Mouse (Mus musculus) hindbrain, embryonic 11.5 days (tissue): ENCODE measurements around the gene 2310061I04Rik. TPM values are rescaled to one million over a fixed set of nuclear protein-coding genes. Genes with fewer than 3 reads are reported as not detected.

ENCODE experiments used
- ATAC-seq: fragments of 200-750 bp; cut with Nextera tagmentation; 2 replicates; pipeline ENCODE4 v1.8.0; 2017; ENCODE audit warnings: mild to moderate bottlenecking, moderate TSS enrichment, moderate library complexity; ENCODE audit not compliant: low FRiP score
- DNase-seq: peaks from one replicate; pipeline ENCODE4 v3.0.0-alpha.2; 2015; ENCODE audit warnings: low spot score
- H3K27ac ChIP-seq: fragments of 300-500 bp; sonication (generic); 2 replicates; pipeline ENCODE4 v1.5.1; 2014; ENCODE audit warnings: mild to moderate bottlenecking, low read depth, low read length
- H3K27me3 ChIP-seq: fragments of 300-500 bp; sonication (generic); 2 replicates; pipeline ENCODE4 v1.6.1; 2014; ENCODE audit warnings: mild to moderate bottlenecking, low read length, moderate library complexity, mixed read lengths; ENCODE audit not compliant: control insufficient read depth, insufficient read depth
- H3K36me3 ChIP-seq: fragments of 300-500 bp; sonication (generic); 2 replicates; pipeline ENCODE4 v1.6.1; 2014; ENCODE audit warnings: mild to moderate bottlenecking, low read length, moderate library complexity, mixed read lengths; ENCODE audit not compliant: control insufficient read depth, insufficient read depth
- H3K4me1 ChIP-seq: fragments of 300-500 bp; sonication (generic); replicated peaks from 2 replicates; pipeline ENCODE4 v1.6.1; 2014; ENCODE audit warnings: low read length, mixed read lengths; ENCODE audit not compliant: control insufficient read depth, insufficient read depth
- H3K4me2 ChIP-seq: fragments of 300-500 bp; sonication (generic); replicated peaks from 2 replicates; pipeline ENCODE4 v1.6.1; 2014; ENCODE audit warnings: mild to moderate bottlenecking, low read depth, low read length
- H3K4me3 ChIP-seq: fragments of 300-500 bp; sonication (generic); 2 replicates; pipeline ENCODE4 v1.5.1; 2014; ENCODE audit warnings: low read depth, low read length
- H3K9ac ChIP-seq: fragments of 300-500 bp; sonication (generic); 2 replicates; pipeline ENCODE4 v1.6.1; 2014; ENCODE audit warnings: low read depth, low read length
- H3K9me3 ChIP-seq: fragments of 300-500 bp; sonication (generic); 2 replicates; pipeline ENCODE4 v1.6.1; 2016; ENCODE audit warnings: low read length; ENCODE audit not compliant: control insufficient read depth
- WGBS: fragments of 180-500 bp; shearing (Covaris S2); extraction: QIAGEN DNeasy Blood & Tissue Kit; methylation state at CpG from one replicate; pipeline ENCODE4 v1.1.7; 2014; 5-methylcytosine and 5-hydroxymethylcytosine counted together
- polyA plus RNA-seq: library from polyadenylated mRNA; unstranded; fragments of >200 nt; fragmentation: Nextera tagmentation; extraction: Ambion mirVana; gene quantifications from 2 replicates; pipeline ENCODE4 v1.2.1, GENCODE M21; 2014

The 2310061I04Rik gene
- polyA plus RNA-seq, 1 experiment from 2014 or later = 25.2 TPM

DNA sequence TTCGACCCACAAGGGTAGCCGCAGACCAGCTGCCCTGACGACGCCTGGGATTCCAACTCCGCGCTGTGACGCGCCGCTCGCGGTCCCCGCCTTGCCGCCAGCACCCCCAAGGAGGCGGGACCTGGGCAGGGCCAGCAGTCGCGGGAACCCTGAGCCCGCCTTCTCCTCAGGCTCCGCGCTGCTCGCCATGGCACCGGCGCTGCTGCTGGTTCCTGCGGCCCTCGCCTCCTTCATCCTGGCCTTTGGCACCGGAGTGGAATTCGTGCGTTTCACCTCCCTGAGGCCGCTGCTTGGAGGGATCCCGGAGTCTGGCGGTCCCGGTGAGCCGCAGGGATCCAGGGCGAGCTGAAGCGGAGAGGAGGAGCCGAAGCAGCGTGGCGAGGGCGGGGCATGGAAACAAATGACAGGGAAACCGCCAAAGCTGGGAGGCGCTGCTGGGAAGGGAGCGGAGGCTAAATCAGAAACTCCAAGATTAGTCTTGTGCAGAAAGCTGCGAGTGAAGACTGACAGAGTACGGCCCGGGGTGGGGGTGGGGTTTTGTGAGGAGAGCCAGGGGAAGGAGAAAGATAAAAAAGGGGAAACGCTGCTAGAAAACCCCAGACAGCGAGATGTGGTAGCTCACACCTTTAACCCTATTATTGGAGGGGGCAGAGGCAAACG is 35.9 kb downstream of the 2310061I04Rik start, which contains the start of gene Nrm:
Gene Nrm, plus strand, starts transcription at position 121 of the 660 bp plus-strand sequence.
- WGBS = under 1% methylated on average over 47 of the region's 47 CpGs
- H3K9ac ChIP-seq = peak within 1 kb of the TSS; percentile 79
- H3K4me1 ChIP-seq = no peaks in the 10 kb centered on the region
- H3K27ac ChIP-seq = peak within 1 kb of the TSS; percentile 86
- H3K27me3 ChIP-seq = no peaks in the 10 kb centered on the region
- peak within 1 kb of the TSS; percentile 64 for H3K4me2 ChIP-seq
- peak; percentile 90 for DNase-seq
- H3K4me3 ChIP-seq = peak within 1 kb of the TSS; percentile 63
- peak; percentile 87 for ATAC-seq
- 0 out of 2 replicates have a peak, but pooled peaks cover 3% of the 10 kb centered on the region for H3K36me3 ChIP-seq
- H3K9me3 ChIP-seq = no peaks in the 10 kb centered on the region

DNA sequence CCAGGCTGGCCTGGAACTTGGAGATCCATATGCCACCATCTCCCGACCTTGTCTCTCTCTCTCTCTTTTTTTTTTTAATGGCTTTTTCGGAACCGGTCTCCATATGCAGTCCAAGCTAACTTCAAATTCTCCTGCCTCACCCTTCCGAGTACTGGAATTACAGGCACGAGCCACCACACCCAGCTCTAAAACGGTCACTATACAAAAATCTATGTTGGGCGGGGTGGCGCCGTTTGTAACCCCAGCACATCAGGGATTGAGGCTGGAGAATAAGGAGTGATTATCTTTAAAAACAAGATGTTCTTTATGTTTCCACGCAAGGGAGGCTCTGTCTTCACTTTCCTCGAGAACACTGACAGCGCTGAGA is 36.4 kb downstream of the 2310061I04Rik start:
- DNase-seq (no peak), ATAC-seq (no peak)
- Histone ChIP-seq H3K9ac (peak overlapping the region; percentile 79), H3K27ac (peak overlapping the region; percentile 86), H3K4me1 (no peaks in the 10 kb centered on the region), H3K4me3 (peak overlapping the region; percentile 63), H3K4me2 (peak overlapping the region; percentile 64), H3K9me3 (no peaks in the 10 kb centered on the region), H3K36me3 (0 out of 2 replicates have a peak, but pooled peaks cover 3% of the 10 kb centered on the region), H3K27me3 (no peaks in the 10 kb centered on the region)
- 4% methylated on average over 12 of the region's 12 CpGs for WGBS

DNA sequence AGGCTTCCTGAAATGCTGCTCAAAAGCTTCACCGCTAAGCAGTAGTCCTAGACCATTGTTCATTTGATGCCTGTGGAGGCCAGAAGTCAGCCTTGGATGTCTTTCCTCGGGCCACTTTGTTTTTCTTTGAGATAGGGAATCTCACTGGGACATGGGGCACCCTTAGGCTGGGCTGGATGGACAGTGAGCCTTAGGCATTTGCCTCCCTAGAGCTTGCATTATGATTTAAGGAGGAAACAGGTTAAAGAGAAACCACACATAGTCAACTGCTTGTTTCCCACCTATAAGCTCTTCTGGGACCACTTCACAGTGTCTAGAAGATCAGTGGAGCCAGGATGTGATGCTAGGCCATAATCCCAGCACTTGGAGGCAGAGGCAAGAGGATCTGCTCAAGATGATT is 37.4 kb downstream of the 2310061I04Rik start:
- Histone ChIP-seq H3K27me3 (no peaks in the 10 kb centered on the region), H3K4me2 (no peak overlapping the region), H3K9me3 (no peaks in the 10 kb centered on the region), H3K36me3 (0 out of 2 replicates have a peak, but pooled peaks cover 3% of the 10 kb centered on the region), H3K4me1 (no peaks in the 10 kb centered on the region), H3K4me3 (no peak overlapping the region), H3K9ac (no peak overlapping the region), H3K27ac (no peak overlapping the region)
- 58% methylated on average over 2 of the region's 2 CpGs for WGBS
- ATAC-seq (no peak), DNase-seq (no peak)

DNA sequence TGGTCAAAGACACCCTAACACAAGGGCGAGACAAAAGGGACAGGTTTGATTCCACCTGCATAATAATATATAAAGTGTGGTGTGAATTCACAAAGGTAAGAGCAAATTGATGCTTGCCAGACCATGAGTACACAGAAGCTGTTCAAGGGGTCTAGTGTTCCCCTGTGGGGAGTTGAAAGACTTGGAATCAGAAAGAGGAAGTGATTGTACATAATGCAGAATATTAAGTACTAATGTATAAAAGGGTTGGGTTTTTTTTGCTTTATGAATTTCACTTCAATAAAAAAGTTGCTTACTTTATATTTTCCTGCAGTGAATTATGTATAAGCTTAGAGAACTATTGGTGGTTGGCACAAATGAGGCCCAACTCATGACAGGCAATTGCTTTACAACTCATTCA is 37.9 kb downstream of the 2310061I04Rik start:
- Histone ChIP-seq H3K9me3 (no peaks in the 10 kb centered on the region), H3K4me3 (no peak overlapping the region), H3K4me2 (no peak overlapping the region), H3K27me3 (no peaks in the 10 kb centered on the region), H3K27ac (no peak overlapping the region), H3K4me1 (no peaks in the 10 kb centered on the region), H3K9ac (no peak overlapping the region), H3K36me3 (0 out of 2 replicates have a peak, but pooled peaks cover 3% of the 10 kb centered on the region)
- ATAC-seq (no peak), DNase-seq (no peak)
- WGBS = 87% methylated on average over 1 of the region's 1 CpGs

DNA sequence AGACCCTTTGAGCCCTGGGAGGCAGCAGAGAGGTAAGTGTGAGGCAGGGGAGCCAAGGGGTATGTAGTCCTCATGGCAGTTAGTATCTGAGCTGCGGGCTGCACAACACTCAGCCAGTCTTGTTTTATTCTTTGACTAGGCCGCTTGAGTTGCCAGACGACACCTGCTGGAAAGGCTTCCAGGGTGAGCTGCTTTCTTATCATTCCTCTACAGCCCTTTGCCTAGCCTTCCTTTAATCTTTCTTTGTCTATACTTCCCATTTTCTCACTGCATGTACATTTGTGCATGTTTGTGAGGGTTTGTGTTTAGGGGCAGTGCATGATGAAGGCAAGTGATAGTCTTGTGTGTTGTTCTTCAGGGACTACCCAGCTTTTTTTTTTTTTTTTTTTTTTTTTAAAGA is 46.3 kb downstream of the 2310061I04Rik start:
- H3K9ac ChIP-seq = no peak overlapping the region
- no peaks in the 10 kb centered on the region for H3K4me1 ChIP-seq
- WGBS = 88% methylated on average over 3 of the region's 3 CpGs
- DNase-seq (no peak), ATAC-seq (no peak)
- no peak overlapping the region for H3K4me3 ChIP-seq
- no peaks in the 10 kb centered on the region for H3K27me3 ChIP-seq
- H3K9me3 ChIP-seq = no peaks in the 10 kb centered on the region
- no peak overlapping the region for H3K4me2 ChIP-seq
- no peak overlapping the region for H3K27ac ChIP-seq
- peaks cover 14% of the 10 kb centered on the region; the same call in 1 of the 2 replicates for H3K36me3 ChIP-seq

DNA sequence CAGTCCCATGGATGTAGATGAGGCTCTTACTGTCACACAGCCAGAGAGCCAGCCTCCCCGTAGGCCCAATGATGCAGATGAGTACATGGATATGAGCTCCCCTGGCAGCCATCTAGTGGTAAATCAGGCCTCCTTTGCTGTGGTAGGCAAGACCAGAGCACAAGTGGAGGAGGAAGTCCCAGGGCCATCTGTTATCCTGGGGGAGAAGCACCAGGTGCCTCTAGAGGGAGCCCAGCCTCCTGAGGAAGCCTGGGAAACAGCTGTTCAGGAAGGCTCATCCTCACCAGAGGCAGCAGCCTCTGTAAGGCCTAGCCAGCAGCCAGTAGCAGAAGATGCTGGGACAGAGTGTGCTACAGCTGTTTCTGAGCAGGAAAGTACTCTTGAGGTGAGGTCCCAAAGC is 49.1 kb downstream of the 2310061I04Rik start:
- ATAC-seq (no peak), DNase-seq (no peak)
- no peaks in the 10 kb centered on the region for H3K4me1 ChIP-seq
- no peaks in the 10 kb centered on the region for H3K27me3 ChIP-seq
- H3K4me3 ChIP-seq = no peak overlapping the region
- H3K9ac ChIP-seq = no peak overlapping the region
- H3K9me3 ChIP-seq = no peaks in the 10 kb centered on the region
- H3K27ac ChIP-seq = no peak overlapping the region
- H3K4me2 ChIP-seq = no peak overlapping the region
- peaks cover 22% of the 10 kb centered on the region; the same call in 1 of the 2 replicates for H3K36me3 ChIP-seq
- 56% methylated on average over 1 of the region's 1 CpGs for WGBS

DNA sequence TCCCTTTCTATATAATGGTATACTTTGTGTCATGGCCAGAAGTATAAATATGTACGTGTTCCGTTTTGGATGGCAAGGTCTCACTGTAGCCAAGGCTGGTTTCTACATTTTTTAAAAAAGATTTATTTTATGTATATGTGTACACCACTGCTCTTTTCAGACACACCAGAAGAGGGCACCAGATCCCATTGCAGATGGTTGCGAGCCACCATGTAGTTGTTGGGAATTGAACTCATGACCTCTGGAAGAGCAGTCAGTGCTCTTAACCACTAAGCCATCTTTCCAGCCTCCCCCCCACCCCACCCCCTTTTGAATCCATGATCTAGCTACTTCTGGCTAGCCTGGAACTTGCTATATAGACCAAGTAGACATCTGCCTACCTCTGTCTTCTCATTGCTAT is 53.7 kb downstream of the 2310061I04Rik start:
- DNase-seq (no peak), ATAC-seq (no peak)
- H3K4me1 ChIP-seq = 0 out of 2 replicates have a peak, but pooled peaks cover 3% of the 10 kb centered on the region
- no peak overlapping the region for H3K4me3 ChIP-seq
- no peaks in the 10 kb centered on the region for H3K9me3 ChIP-seq
- 94% methylated on average over 3 of the region's 3 CpGs for WGBS
- H3K36me3 ChIP-seq = peaks cover 17% of the 10 kb centered on the region; the same call in 1 of the 2 replicates
- H3K27me3 ChIP-seq = no peaks in the 10 kb centered on the region
- no peak overlapping the region for H3K4me2 ChIP-seq
- H3K27ac ChIP-seq = no peak overlapping the region
- no peak overlapping the region for H3K9ac ChIP-seq
